Mouse (Mus musculus): ENCODE measurements around the gene Dpy19l1. TPM values are rescaled to one million over a fixed set of nuclear protein-coding genes. Genes with fewer than 3 reads are reported as not detected.

Dpy19l1 gene
- total and polyA plus RNA-seq, 3 experiments: 21.2 to 44.1 (median 26.3) TPM

DNA sequence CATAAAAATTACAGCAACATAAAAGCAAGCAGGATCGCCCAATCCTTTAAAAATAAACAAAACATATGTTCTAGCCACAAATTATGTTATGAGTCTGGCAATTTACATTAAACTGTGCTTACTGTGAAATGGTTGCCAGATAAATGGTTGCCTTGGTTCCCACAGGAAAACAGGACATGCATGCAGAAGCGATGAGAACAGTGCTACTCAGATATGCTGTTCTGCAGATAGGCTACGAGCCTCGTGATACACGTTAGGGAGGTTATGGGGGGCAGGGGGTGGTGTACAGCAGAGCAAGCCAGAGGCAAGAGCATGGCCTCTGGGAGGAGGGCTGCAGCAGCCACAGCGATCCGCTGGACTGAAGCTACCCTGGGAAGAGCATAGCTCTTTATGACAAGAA is 29.1 kb downstream of the Dpy19l1 start:
- no peaks in the 10 kb centered on the region for H3K79me2 ChIP-seq (replicated peaks; ENCODE audit: control insufficient read depth, extremely low read depth, insufficient read depth, poor library complexity, severe bottlenecking)
- H3K4me1 ChIP-seq (ENCODE audit: control insufficient read depth in 1 of 2, insufficient read depth in 2 of 2): no peaks in the 10 kb centered on the region
- H3K4me3 ChIP-seq (replicated peaks in 1 of 3; ENCODE audit: low read depth in 2 of 3, low read length in 2 of 3, poor library complexity in 1 of 3): no peak overlapping the region
- H3K9ac ChIP-seq (ENCODE audit: insufficient read depth, low read depth): no peak overlapping the region
- no peak for DNase-seq (ENCODE audit: extremely low read depth)
- H3K27me3 ChIP-seq (replicated peaks): no peaks in the 10 kb centered on the region
- no peak overlapping the region for H3K27ac ChIP-seq (ENCODE audit: insufficient read depth, low read depth)
- in situ Hi-C loops (cut with MboI; ENCODE audit: low pct_ligation_motif_present, low pct_unique_long_range_greater_than_20kb, low sequenced_read_pairs) (no loop called here), dilution Hi-C loops (cut with MboI; ENCODE audit: extremely low pct_ligation_motif_present, extremely low pct_unique_long_range_greater_than_20kb, low sequenced_read_pairs) (no loop called here)
- peaks cover 4 to 47% of the 10 kb centered on the region in 2 experiments for H3K36me3 ChIP-seq (replicated peaks in 1 of 2; ENCODE audit: control insufficient read depth in 1 of 2, insufficient read depth in 1 of 2, low read length in 1 of 2)
- no peak overlapping the region for H3K4me2 ChIP-seq (ENCODE audit: insufficient read depth, low read depth, poor library complexity, severe bottlenecking)
- TF ChIP-seq ZC3H11A (IDR thresholded peaks at IDR 0.05; ENCODE audit: low read depth, low read length): no peak
- TF ChIP-seq JUN (IDR thresholded peaks at IDR 0.05; ENCODE audit: insufficient read depth, low read depth, low read length): no peak
- TF ChIP-seq MXI1 (IDR thresholded peaks at IDR 0.05; ENCODE audit: low read depth, low read length): no peak
- TF ChIP-seq CTCF (conservative IDR thresholded peaks at IDR 0.05 in 1 of 2, IDR thresholded peaks at IDR 0.05 in 1 of 2; ENCODE audit: low read depth in 2 of 2, low read length in 2 of 2): no peak
- TF ChIP-seq MAFK (IDR thresholded peaks at IDR 0.05; ENCODE audit: insufficient replicate concordance, low read length): no peak
- no peak for TF ChIP-seq MAZ (IDR thresholded peaks at IDR 0.05; ENCODE audit: low read depth, low read length)
- no peak for TF ChIP-seq PAX5 (IDR thresholded peaks at IDR 0.05; ENCODE audit: low read length)
- TF ChIP-seq CHD2 (IDR thresholded peaks at IDR 0.05; ENCODE audit: low read length): no peak
- no peak for TF ChIP-seq POLR2AphosphoS2 (IDR thresholded peaks at IDR 0.05; ENCODE audit: low read depth, low read length)
- no peaks in the 10 kb centered on the region for H3K9me3 ChIP-seq (replicated peaks; ENCODE audit: low read length)

DNA sequence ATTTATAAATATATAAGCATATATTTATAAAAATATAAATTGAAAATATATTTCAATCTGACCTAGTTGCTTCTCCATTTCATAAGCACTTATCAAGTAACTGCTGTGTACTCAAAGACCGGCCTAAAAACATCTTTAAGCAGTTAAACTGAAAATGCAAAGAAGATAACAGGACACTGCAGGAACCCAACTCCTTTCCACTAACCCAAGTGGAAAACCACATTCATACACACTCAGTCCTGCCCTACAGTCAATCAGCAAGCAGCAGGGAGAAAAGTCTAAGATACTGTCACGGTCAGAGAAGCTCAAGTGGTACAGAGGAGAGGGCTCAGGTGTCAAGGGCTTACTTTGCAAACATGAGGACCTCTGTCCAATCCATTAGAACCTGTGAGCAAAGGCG is 30.4 kb downstream of the Dpy19l1 start:
- no peak overlapping the region for H3K4me3 ChIP-seq (replicated peaks in 1 of 3; ENCODE audit: low read depth in 2 of 3, low read length in 2 of 3, poor library complexity in 1 of 3)
- no peak overlapping the region for H3K4me2 ChIP-seq (ENCODE audit: insufficient read depth, low read depth, poor library complexity, severe bottlenecking)
- TF ChIP-seq CTCF (conservative IDR thresholded peaks at IDR 0.05 in 1 of 2, IDR thresholded peaks at IDR 0.05 in 1 of 2; ENCODE audit: low read depth in 2 of 2, low read length in 2 of 2) (no peak), ETS1 (conservative IDR thresholded peaks at IDR 0.05; ENCODE audit: low read depth, low read length) (no peak), NELFE (IDR thresholded peaks at IDR 0.05; ENCODE audit: low read depth, low read length) (no peak), ZMIZ1 (IDR thresholded peaks at IDR 0.05; ENCODE audit: low read depth, low read length) (no peak), ZC3H11A (IDR thresholded peaks at IDR 0.05; ENCODE audit: low read depth, low read length) (no peak), IRF4 (IDR thresholded peaks at IDR 0.05; ENCODE audit: low read depth, low read length) (no peak)
- H3K9me3 ChIP-seq (replicated peaks; ENCODE audit: low read length): no peaks in the 10 kb centered on the region
- no peaks in the 10 kb centered on the region for H3K4me1 ChIP-seq (ENCODE audit: control insufficient read depth in 1 of 2, insufficient read depth in 2 of 2)
- no peaks in the 10 kb centered on the region for H3K27me3 ChIP-seq (replicated peaks)
- H3K79me2 ChIP-seq (replicated peaks; ENCODE audit: control insufficient read depth, extremely low read depth, insufficient read depth, poor library complexity, severe bottlenecking): no peaks in the 10 kb centered on the region
- in situ Hi-C loops (cut with MboI; ENCODE audit: low pct_ligation_motif_present, low pct_unique_long_range_greater_than_20kb, low sequenced_read_pairs) (no loop called here), dilution Hi-C loops (cut with MboI; ENCODE audit: extremely low pct_ligation_motif_present, extremely low pct_unique_long_range_greater_than_20kb, low sequenced_read_pairs) (no loop called here)
- no peak for DNase-seq (ENCODE audit: extremely low read depth)
- no peak overlapping the region for H3K27ac ChIP-seq (ENCODE audit: insufficient read depth, low read depth)
- no peak overlapping the region for H3K9ac ChIP-seq (ENCODE audit: insufficient read depth, low read depth)
- peaks cover 0 to 45% of the 10 kb centered on the region in 2 experiments for H3K36me3 ChIP-seq (replicated peaks in 1 of 2; ENCODE audit: control insufficient read depth in 1 of 2, insufficient read depth in 1 of 2, low read length in 1 of 2)

DNA sequence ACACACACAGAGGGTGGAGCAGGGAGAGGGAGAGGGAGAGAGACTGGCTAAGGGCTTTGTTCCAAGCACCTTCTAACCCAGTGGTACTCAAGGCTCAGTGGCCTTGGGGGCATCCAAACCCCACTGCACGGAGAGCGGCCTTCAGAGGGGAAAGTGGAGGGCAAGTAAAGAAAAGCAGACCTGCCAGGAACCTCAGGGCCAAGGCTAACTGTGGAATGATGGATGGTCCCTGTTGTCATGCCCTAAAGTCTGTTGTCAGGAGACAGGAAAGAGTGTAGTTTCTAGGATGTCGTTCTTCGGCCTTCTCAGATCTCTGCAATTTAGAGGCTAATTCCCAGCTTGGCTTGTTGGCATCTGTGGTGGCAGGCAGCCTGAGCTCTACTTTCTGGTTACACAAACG is 32.8 kb downstream of the Dpy19l1 start:
- Histone ChIP-seq H3K36me3 (replicated peaks in 1 of 2; ENCODE audit: control insufficient read depth in 1 of 2, insufficient read depth in 1 of 2, low read length in 1 of 2) (peaks cover 0 to 54% of the 10 kb centered on the region in 2 experiments), H3K9ac (ENCODE audit: insufficient read depth, low read depth) (no peak overlapping the region), H3K4me2 (ENCODE audit: insufficient read depth, low read depth, poor library complexity, severe bottlenecking) (no peak overlapping the region), H3K9me3 (replicated peaks; ENCODE audit: low read length) (no peaks in the 10 kb centered on the region), H3K27me3 (replicated peaks) (no peaks in the 10 kb centered on the region), H3K27ac (ENCODE audit: insufficient read depth, low read depth) (no peak overlapping the region), H3K4me3 (replicated peaks in 1 of 3; ENCODE audit: low read depth in 2 of 3, low read length in 2 of 3, poor library complexity in 1 of 3) (no peak overlapping the region), H3K4me1 (ENCODE audit: control insufficient read depth in 1 of 2, insufficient read depth in 2 of 2) (no peaks in the 10 kb centered on the region), H3K79me2 (replicated peaks; ENCODE audit: control insufficient read depth, extremely low read depth, insufficient read depth, poor library complexity, severe bottlenecking) (no peaks in the 10 kb centered on the region)
- dilution Hi-C loops (cut with MboI; ENCODE audit: extremely low pct_ligation_motif_present, extremely low pct_unique_long_range_greater_than_20kb, low sequenced_read_pairs) (no loop called here), in situ Hi-C loops (cut with MboI; ENCODE audit: low pct_ligation_motif_present, low pct_unique_long_range_greater_than_20kb, low sequenced_read_pairs) (no loop called here)
- TF ChIP-seq JUND (conservative IDR thresholded peaks at IDR 0.05; ENCODE audit: low read depth, low read length) (no peak), USF2 (conservative IDR thresholded peaks at IDR 0.05; ENCODE audit: low read depth, low read length) (no peak), ETS1 (conservative IDR thresholded peaks at IDR 0.05; ENCODE audit: low read depth, low read length) (no peak), ZKSCAN1 (IDR thresholded peaks at IDR 0.05; ENCODE audit: borderline replicate concordance, low read depth, low read length) (no peak), MAX (IDR thresholded peaks at IDR 0.05; ENCODE audit: low read length) (no peak), MXI1 (IDR thresholded peaks at IDR 0.05; ENCODE audit: low read depth, low read length) (no peak), MAFK (IDR thresholded peaks at IDR 0.05; ENCODE audit: insufficient replicate concordance, low read length) (no peak), JUN (IDR thresholded peaks at IDR 0.05; ENCODE audit: insufficient read depth, low read depth, low read length) (no peak), RCOR1 (conservative IDR thresholded peaks at IDR 0.05; ENCODE audit: low read depth, low read length) (no peak), TBP (conservative IDR thresholded peaks at IDR 0.05; ENCODE audit: low read depth, low read length) (no peak), SMC3 (IDR thresholded peaks at IDR 0.05; ENCODE audit: low read depth, low read length) (no peak), EP300 (IDR thresholded peaks at IDR 0.05; ENCODE audit: low read length) (no peak), GABPA (IDR thresholded peaks at IDR 0.05; ENCODE audit: insufficient replicate concordance, low read depth, low read length) (no peak)
- no peak for DNase-seq (ENCODE audit: extremely low read depth)
